Mouse (Mus musculus) retina, postnatal 7 days (tissue): Measurements from ENCODE around the gene Mbtps1.

Experiments used
- DNase-seq: peaks from one replicate; pipeline ENCODE4 v3.0.0-alpha.2; 2012; ENCODE audit warnings: low read depth, low spot score

The Mbtps1 gene

DNA sequence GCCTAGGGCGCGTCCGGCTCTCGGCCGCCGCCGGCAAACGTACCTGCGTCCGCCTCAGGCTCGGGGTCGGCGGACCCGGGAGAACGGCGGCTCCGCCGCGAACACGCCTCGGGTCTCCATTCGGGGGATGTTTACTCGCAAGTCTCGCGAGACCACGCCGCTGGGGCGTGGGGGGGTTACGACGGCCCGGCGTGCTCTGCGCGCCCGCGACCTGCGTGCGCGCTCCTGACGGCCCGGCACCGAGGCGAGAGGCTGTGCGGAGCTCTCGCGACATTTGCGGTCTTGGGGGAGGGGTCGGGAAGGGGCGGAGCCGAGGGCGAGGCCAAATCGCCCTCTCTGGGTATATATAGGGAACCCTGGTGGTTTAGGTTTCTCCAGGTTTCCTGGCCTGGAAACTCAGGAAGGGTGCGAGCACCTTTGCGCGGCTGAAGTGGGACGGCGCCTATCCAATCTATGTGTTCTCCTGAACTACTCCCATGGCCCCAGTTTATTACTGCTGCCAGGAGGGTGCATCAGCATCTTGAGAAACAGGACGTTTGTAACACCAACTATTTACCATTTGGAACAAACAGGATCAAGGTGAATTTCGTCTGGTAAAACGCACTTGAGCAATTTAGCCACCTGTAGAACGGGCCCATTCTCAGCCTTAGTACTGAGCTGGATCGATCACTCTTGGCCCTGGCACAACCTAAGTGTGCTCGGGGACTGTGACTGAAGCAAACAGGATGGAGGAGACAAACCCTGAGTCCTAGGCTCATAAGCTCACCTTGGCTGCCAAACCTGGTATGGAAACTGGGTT lies at the start of gene Mbtps1:
TSS of gene Mbtps1 (minus strand) at position 133 of the 799 bp plus-strand sequence.
- DNase-seq, result peak; percentile 97

DNA sequence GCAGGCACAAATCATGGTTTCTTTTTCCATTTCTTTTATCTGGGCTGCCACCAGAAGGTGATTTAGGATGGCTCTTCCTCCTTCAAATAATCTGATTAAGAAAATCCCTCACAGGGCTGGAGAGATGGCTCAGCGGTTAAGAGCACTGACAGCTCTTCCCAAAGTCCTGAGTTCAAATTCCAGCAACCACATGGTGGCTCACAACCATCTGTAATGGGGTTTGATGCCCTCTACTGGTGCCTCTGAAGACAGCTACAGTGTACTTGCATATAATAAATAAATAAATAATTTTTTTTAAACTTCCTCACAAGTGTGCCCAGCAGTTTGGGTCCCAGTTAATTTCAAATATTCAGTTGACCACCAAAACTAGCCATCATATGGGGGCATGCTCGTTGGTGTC lies 47.7 kb upstream of the Mbtps1 start:
- no peak for DNase-seq

DNA sequence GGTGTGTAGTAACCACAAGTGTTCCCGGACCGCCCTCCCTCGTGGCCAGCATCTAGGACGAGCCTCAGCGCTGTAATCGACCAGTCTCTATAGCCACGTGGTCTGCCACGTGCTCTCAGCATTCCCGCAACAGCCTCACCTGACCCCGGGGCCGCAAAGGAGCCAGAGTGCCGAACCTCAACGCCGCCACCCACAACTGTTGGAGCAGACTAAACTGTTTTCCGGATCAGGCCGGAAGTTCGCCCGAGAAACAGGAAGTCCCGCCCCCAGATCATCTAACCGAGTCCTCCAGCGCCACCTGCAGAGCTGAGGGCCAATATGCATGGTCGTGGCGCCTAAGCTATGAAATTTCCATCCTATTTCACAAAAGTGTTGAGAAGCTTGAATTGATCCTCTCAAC lies 46.5 kb upstream of the Mbtps1 start, which contains the start of gene Taf1c:
TSS of gene Taf1c (minus strand) at position 227 of the 400 bp plus-strand sequence.
- DNase-seq, result peak; percentile 91

DNA sequence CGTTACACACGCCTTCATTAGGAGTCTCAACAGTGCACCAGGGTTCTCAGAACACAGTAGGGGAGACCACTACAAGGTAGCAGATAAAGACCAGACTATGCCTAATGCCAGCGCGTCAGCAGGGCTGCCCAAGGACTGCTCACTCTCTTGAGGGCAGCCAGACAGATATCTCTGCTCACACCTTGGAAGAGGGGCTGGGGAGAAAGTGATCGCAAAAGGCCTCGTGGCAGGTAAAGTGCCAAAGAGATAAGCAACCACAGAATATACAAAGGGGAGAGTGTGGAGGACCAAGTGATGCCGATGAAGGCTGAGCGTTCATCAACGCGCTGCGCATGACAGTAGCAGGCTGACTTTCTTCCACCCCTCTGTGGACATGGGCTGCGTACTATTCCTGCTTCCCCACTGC lies 45.9 kb upstream of the Mbtps1 start:
- DNase-seq, result no peak

DNA sequence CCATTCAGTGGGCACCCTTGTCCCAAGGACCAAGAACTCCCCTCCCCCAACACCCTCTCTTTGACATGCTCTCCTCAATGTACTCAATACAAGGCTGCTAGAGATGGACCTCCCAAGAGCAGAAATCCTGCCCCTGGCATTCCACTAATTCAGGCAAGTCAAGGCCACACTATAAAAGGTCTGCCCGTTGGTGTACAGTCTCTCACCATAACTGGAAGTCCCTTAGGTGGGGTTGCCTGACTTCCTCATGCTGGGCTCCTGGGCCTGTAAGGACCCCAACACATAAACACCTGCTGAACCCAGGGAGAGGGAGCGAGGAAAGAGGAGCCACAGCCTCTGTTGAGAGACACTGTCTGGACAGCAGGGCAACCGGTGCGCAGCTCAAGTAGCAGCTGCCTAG lies 45.2 kb upstream of the Mbtps1 start:
- DNase-seq, result no peak

DNA sequence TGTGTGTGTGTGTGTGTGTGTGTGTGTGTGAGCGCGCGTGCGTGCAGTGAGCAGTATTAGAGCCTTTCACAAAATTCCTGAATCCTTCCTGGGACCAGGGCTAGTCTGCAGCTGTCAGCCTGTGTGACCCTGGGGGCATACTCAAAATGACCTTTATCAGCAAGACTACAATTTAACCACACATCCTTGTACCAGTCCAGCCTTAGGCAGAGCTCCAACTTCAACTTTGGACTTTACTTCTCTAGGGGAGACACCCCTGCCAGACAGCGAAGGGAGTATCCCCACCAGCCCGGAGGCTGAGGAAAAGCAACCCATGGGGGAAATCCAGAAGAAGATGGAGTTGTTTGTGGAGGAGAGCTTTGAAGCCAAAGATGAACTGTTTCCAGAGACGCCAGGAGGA lies 32.9 kb upstream of the Mbtps1 start:
- no peak for DNase-seq

DNA sequence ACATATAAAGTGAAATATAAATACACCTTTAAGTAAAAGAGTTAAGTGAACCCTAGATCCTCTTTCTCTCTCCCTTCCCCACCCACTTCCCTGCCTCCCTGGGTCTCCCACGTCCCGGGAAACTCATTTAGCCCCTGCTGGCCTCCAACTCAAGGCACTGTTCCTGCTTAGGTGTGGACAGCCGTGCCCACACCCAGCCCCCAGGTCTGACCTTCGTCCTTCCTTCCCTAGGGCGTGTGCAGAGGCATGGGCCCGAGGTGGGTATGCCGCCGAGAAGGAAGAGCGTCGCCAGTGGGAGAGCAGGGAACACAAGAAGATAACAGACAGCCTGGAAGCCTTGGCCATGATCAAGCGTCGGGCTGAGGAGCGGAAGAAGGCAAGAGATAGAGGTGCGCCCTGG lies 31.8 kb upstream of the Mbtps1 start:
- no peak for DNase-seq

DNA sequence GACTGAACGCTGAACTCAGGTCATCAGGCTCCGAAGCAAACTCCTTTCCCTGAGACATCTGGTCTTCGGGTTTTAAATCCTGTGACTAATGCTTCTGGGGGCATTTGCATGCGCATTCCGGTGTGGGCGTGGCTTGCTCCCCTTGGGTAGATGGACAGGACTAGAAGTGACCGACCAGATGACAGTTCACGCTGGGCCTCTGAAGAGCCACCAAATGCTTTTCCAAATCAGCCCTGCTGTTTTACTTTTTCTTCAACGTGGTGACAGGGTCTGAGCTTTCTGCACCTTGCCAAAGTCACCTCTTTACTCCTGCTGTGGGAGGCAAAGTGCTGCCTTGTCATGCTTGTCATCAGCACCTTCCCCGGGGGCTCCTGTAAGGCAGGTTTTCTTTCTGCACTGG lies 30.3 kb upstream of the Mbtps1 start:
- DNase-seq, result no peak

DNA sequence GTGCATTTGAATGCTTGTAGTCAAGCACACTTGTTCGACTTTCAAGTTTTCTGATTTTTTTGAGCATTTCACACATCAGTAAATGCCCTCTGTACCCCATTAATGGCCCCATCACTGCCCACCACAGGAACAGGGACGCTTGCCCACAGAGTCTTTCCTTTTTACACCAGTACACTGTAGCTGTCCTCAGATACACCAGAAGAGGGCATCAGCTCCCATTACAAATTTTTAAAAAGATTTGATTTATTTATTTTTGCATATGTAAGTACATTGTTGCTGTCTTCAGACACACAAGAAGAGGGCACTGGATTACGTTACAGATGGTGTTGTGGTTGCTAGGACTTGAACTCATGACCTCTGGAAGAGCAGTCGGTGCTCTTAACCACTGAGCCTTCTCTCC lies 29.8 kb upstream of the Mbtps1 start:
- no peak for DNase-seq

DNA sequence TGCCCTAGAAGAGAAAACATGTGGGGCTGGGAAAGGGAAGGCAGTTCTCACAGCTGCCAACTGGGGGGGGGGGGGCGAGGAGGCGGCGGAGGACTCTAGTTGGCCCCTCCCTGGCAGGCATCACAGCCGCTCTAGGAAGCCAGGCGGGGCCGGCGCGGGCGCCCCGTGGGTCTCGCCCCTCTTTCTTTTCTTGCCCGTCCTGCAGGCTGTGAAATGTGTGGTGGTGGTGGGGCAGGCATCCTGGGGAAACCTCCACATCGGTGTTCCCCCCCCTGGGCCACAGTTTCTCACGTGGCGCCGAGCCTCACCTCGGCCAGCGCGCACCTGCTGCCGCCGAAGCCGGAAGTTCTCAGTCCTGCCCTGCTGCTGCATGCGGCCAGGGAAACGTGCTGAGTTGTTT lies 27.4 kb upstream of the Mbtps1 start:
- DNase-seq, result no peak

DNA sequence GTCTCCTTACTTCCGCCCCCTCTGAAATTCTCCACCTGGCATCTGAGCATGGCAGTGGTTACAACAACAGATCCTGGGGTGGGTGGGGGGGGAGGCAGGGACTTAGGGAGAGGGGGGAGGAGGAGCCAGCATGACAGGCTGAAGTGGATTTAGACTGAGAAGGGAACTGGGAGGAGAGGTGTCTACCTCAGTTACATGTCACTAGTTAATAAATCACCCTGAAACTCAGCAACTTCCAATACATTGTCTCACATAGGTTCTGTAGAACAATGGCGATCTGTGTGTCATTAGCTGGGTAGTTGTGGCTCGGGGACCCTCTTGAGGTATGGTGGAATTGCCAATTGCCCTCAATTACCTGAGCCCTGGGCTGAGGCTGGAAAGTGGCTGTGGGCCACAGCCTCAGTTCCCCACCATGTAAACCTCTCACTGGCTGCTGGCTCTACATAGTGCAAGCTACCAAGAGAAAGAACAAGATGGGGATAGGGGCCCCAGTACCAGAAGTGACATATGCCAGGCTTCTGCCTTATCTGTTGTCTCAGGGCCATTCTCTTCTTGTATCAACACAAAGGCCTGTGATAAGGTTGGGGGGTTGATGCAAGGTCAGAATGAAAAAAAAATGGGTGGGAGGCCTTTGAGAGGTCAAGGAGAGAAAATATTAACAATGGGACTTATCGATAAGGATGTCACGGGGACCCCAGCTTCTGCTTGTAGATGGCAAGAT lies 22.1 kb upstream of the Mbtps1 start:
- no peak for DNase-seq

DNA sequence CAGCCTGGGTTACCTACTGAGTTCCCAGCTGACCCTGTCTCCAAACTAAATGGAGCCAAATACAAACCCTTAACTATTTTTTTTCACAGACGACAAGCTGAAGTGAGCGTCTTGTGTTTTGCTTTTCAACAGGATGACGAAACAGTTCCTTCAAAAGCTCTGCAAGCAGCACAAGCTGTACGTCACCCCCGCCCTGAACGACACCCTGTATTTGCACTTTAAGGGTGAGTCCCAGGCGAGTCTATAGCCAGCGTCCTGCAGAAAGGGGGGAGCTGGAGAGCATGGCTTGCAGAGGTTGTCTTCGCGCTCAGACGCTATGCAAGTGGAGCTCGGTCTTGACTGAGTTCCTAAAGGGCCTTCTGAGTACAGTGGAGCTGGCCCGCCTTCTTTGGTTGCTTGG lies 20.6 kb upstream of the Mbtps1 start:
- DNase-seq, result no peak

DNA sequence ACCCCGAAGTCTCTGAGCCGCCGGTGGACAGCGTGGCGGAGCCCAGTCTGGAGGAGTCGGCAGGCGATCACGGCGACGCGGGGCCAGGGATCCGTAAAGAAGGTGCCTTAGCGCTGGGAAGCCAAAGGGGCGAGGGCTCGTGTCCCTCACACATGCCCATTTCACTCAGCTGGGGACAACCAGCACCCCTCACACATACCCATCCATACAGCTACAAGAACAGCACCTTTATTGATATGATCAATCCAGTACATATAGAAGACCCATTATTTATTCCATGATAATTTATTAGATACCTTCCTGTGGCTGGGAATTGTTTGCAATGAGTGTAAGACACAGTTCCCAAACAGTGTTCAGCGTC lies 16.8 kb upstream of the Mbtps1 start:
- no peak for DNase-seq

DNA sequence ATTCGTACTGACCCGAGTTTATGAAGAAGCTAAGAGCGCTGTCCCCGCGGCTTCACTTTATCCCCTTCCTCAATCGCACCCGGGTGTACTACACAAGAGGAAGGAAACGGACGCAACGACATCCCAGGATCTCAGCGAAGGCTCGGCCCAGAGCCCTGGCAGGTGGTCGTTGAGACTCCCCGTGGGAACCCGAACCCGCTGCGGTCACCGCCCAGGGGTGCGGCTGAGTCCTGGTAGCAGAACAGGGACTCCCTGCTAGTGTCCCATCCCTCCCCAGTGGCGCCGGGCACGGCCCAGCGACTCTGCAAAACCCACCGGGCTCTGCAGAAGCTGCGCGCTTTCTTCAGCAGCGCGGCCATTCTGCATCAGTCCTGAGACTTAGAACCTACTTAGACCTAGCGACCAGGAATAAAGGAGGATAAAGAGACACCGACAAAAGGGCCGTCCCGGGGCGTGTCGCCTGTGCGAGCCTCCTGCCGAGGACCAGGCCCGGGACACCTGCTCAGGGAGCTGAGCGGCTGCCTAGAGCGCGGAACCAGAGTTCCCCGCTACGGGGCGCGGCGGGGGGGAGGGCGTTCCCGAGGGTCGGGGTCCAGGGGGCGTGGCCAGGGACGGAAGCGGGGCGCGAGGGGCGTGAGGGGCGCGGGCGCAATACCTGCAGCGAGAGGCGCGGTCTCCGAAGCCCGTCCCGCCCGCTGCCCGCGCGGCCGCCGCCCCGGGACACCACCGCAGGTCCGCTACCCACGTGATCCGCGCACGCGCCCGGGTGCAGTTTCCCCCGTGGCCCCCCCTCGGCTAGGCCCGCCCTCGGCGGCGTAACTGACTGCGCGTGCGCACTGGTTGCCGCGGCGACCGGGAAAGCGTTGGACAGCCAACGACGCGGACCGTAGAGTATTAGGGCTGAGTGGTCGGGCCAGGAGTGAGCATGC lies 16.2 kb upstream of the Mbtps1 start, which contains the start of the genes Hsdl1 and Dnaaf1:
TSS of gene Hsdl1 (minus strand) at position 747 of the 929 bp plus-strand sequence.
TSS of gene Dnaaf1 (plus strand) at position 799 of the 929 bp plus-strand sequence.
- peak; percentile 91 for DNase-seq

DNA sequence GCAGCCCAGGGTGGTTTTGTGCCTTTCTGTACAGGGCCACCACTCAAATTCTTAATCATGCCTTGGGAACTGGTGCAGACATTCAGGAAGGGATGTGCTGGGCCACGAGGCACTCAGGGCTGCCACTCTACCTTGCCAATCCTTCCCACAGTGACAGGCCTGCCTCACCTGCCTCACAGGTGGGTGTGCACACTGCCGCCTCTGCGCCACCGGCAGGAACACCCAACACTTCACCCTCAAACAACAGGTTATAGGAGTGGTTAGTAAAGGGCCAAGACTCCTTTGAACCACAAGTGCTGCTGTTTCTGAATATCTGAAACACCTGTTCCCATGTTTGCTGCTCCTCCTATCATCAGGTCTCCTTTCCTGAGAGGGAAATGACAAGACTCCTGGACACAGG lies 13.9 kb upstream of the Mbtps1 start:
- DNase-seq, result no peak

DNA sequence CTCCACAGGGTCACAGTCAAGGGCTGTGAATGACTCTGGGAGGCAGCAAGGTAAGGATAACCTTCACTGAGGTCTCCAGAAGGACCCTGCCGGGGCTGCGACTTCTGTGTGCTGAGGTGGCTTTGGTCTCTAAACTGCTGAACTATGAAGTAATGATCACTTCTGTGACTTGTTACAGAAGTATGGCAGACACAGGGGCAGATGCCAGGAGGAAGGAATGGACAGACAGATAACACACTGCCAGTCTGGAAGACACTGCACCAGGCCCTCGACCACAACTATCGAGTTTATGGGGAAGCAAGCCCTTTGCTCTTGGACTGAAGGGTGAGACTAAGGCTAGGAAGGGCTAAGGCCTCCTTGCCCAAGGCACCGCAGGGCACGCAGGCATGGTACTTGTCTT lies 12.6 kb upstream of the Mbtps1 start:
- DNase-seq, result no peak

DNA sequence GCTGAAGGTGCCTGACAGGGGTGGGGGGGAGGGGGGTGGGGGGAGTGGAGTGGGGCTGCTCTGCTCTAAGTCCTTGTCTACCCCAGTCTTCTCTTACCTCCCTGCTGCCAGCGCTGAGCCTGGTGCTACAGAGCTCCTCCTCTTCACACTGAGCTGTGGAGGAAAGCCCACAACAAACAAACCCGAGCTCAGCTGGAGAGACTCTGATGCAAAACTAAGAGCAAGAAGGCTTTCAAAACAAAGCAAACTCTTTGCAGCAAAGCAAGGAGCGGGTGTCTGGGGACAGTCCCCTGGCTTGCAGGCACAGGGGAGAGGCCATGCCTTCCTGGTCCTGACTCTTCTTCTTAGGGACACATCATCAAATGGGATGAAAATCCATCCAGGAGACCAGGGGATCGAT lies 11.3 kb upstream of the Mbtps1 start:
- no peak for DNase-seq

DNA sequence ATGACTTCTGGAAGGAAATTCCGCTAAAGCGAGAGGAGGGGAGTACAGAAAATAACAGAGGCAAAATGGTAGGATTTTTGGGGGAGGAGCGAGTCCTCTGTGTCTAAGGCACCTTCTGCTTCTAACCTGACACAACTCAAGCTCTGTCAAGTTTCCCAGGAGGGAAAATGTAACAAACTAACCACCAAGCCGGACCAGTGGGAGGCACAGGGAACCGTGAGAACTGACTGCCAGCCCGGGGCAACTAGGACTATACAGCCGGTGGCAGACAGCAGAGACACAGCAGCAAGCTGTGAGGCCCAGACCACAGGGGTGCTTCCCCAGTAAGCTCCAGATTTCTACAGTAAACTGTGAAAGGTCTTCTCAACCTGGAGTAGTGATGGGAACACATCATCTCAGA lies 10.4 kb upstream of the Mbtps1 start:
- DNase-seq, result no peak

DNA sequence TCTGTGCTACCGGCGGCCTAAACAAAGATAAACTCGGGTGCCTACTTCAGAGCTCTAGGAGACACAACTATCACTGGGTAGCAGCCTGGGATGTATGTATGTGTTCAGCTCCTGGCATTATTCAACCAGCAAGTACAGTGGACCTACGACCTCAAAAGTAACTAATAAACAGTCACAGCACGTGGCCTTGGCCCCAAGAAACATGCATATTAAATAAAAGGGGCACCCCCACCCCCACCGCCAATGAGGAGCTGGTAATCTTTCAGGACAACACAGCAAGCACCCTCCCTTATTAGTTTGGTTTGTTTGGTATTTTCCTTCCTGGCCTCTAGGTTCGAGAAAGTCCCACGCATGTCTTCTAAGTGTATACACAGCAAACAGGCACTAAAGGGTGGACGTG lies 9.7 kb upstream of the Mbtps1 start:
- no peak for DNase-seq

DNA sequence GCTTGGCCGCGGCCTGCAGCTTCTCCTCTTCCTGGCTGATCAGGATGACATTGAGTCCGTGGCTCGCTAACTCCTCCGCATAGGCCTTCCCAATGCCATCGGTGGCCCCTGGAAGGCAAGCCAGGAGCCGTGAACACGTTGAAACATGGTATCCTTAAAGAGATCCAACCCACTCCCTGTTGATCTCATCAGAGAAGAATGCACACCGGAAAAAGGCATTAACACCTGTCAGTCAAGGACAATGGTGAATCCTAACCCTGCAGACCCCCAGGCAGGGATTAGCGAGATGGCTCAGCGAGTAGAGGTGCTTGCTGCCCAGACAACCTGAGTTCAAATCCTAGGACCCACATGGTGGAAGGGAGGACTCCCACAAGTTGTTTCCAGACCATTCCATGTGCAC lies 7.8 kb upstream of the Mbtps1 start:
- no peak for DNase-seq

DNA sequence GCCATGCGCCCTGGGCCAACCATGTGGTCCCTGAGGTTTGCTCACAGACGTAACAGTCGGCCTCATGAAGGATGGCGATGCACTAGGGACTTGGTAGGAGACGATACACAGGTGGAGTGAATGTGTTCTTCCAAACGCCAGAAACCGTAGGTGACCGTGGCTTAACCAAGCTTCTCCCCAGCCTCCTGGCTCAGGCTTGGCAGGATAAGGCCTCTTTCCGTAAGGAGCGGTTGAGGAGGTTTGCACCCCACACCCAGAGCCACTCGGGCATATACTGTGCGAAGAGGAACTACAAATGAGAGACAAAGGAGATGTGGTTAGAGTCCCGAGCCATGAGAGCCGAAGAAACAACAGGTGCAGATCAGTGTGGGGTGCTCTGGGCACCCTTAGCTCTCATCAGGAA lies 5.3 kb upstream of the Mbtps1 start:
- no peak for DNase-seq

DNA sequence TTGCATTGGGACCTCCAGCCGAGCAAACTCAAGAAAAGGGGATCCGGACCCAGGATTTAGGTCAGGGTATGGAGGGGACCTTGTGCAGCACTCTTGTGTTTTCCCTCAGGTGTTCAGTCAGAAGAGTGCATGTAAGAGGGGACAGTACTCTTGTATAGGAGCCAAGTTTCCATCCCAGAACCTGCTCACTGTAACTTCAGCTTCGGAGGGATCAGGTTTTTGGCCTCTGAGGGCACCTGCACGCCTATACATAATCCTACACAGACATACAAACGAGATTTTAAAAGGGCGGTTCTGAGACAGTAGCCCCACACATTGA lies 826 bp upstream of the Mbtps1 start:
- no peak for DNase-seq
